Mouse (Mus musculus): ENCODE results near the gene Lsm2.

DNA sequence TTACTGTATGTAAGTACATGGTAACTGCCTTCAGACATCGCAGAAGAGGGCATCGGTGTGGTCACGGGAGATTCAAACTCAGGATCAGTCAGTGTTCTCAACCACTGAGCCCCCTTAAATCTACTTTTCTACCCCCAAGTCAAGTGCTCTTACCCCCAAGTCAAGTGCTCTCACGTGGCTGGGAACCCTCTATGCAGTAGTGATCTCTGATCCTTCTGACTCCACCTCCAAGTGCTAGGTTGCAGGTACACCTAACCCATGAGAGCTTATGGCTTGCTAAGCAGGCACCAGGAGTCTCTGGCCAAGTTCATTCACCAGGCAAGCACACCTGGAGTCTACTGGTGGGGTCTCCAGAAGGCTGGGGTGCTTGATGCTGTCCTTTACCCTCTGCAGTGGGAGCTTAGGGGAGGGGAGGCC, 32.1 kb upstream of the Lsm2 start:
- no peak for TF ChIP-seq CTCF (IDR thresholded peaks at IDR 0.05; ENCODE audit: control insufficient read depth, insufficient read depth, insufficient replicate concordance, low read depth, low read length)
- TF ChIP-seq POLR2A (IDR thresholded peaks at IDR 0.05; ENCODE audit: control insufficient read depth, low read depth, low read length), result no peak

Data from testis, adult 2 months (tissue).